Mouse (Mus musculus): Measurements from ENCODE around the gene Chrd. TPM values are rescaled to one million over a fixed set of nuclear protein-coding genes. Genes with fewer than 3 reads are reported as not detected.

Chrd gene
- polyA plus RNA-seq, 1 experiment from 2014 or later = 9.3 TPM

Other genes starting within 250 kb of the Chrd start
- 109 and 113 TPM in 2 replicates for gene Eif2b5, start 234.3 kb upstream of the Chrd start, polyA plus RNA-seq (2015; fragmentation: Nextera tagmentation; extraction: Ambion mirVana)
- gene Dvl3, start 216.1 kb upstream of the Chrd start, polyA plus RNA-seq (2015; fragmentation: Nextera tagmentation; extraction: Ambion mirVana) = 28.0 and 28.7 TPM in 2 replicates
- 629 and 657 TPM in 2 replicates for gene Ap2m1, start 197.6 kb upstream of the Chrd start, polyA plus RNA-seq (2015; fragmentation: Nextera tagmentation; extraction: Ambion mirVana)
- 68.1 and 78.1 TPM in 2 replicates for gene Abcf3, start 184.6 kb upstream of the Chrd start, polyA plus RNA-seq (2015; fragmentation: Nextera tagmentation; extraction: Ambion mirVana)
- 0.73 and 1.5 TPM in 2 replicates for gene Vwa5b2, start 143.7 kb upstream of the Chrd start, polyA plus RNA-seq (2015; fragmentation: Nextera tagmentation; extraction: Ambion mirVana)
- gene Eef1akmt4, start 121.5 kb upstream of the Chrd start, polyA plus RNA-seq (2015; fragmentation: Nextera tagmentation; extraction: Ambion mirVana) = 37.2 and 37.7 TPM in 2 replicates
- gene Gm49333, start 121.5 kb upstream of the Chrd start, polyA plus RNA-seq (2015; fragmentation: Nextera tagmentation; extraction: Ambion mirVana) = not detected in 2 replicates
- gene Alg3, start 121.4 kb upstream of the Chrd start, polyA plus RNA-seq (2015; fragmentation: Nextera tagmentation; extraction: Ambion mirVana) = 39.5 and 41.1 TPM in 2 replicates
- gene Camk2n2, start 111.8 kb upstream of the Chrd start, polyA plus RNA-seq (2015; fragmentation: Nextera tagmentation; extraction: Ambion mirVana) = 0.92 and 1.2 TPM in 2 replicates
- gene Ece2, start 103.3 kb upstream of the Chrd start, polyA plus RNA-seq (2015; fragmentation: Nextera tagmentation; extraction: Ambion mirVana) = 6.9 and 7.5 TPM in 2 replicates
- gene Psmd2, start 81.5 kb upstream of the Chrd start, polyA plus RNA-seq (2015; fragmentation: Nextera tagmentation; extraction: Ambion mirVana) = 342 and 355 TPM in 2 replicates
- gene Eif4g1, start 64.8 kb upstream of the Chrd start, polyA plus RNA-seq (2015; fragmentation: Nextera tagmentation; extraction: Ambion mirVana) = 175 and 183 TPM in 2 replicates
- 8.5 and 10.4 TPM in 2 replicates for gene Fam131a, start 39.9 kb upstream of the Chrd start, polyA plus RNA-seq (2015; fragmentation: Nextera tagmentation; extraction: Ambion mirVana)
- gene Polr2h, start 15.5 kb upstream of the Chrd start, polyA plus RNA-seq (2015; fragmentation: Nextera tagmentation; extraction: Ambion mirVana) = 117 and 118 TPM in 2 replicates
- 23.3 and 23.5 TPM in 2 replicates for gene Clcn2, start 15.4 kb upstream of the Chrd start, polyA plus RNA-seq (2015; fragmentation: Nextera tagmentation; extraction: Ambion mirVana)
- 0.66 and 0.74 TPM in 2 replicates for gene Thpo, start 1.4 kb downstream of the Chrd start, polyA plus RNA-seq (2015; fragmentation: Nextera tagmentation; extraction: Ambion mirVana)

All from limb, embryonic 13.5 days (tissue).